Mouse (Mus musculus) midbrain, embryonic 11.5 days (tissue): ENCODE results near the gene Slc25a40. TPM values are rescaled to one million over a fixed set of nuclear protein-coding genes. Genes with fewer than 3 reads are reported as not detected.

Source experiments
- ATAC-seq: fragments of 200-750 bp; cut with Nextera tagmentation; 2 replicates; pipeline ENCODE4 v1.8.0; 2017; ENCODE audit warnings: moderate TSS enrichment, moderate library complexity; ENCODE audit not compliant: low FRiP score
- DNase-seq: peaks from one replicate; pipeline ENCODE4 v3.0.0; 2015; ENCODE audit warnings: low spot score; ENCODE audit errors: missing footprints
- H3K27ac ChIP-seq: fragments of 300-500 bp; sonication (generic); 2 replicates; pipeline ENCODE4 v1.5.1; 2014; ENCODE audit warnings: low read depth, low read length
- H3K27me3 ChIP-seq: fragments of 300-500 bp; sonication (generic); 2 replicates; pipeline ENCODE4 v1.6.1; 2014; ENCODE audit warnings: mild to moderate bottlenecking, low read length, moderate library complexity, mixed read lengths; ENCODE audit not compliant: control insufficient read depth, insufficient read depth
- H3K36me3 ChIP-seq: fragments of 300-500 bp; sonication (generic); 2 replicates; pipeline ENCODE4 v1.6.1; 2014; ENCODE audit warnings: mild to moderate bottlenecking, low read length, moderate library complexity, mixed read lengths; ENCODE audit not compliant: control insufficient read depth, insufficient read depth
- H3K4me1 ChIP-seq: fragments of 300-500 bp; sonication (generic); 2 replicates; pipeline ENCODE4 v1.6.1; 2014; ENCODE audit warnings: low read length; ENCODE audit not compliant: control insufficient read depth, insufficient read depth
- H3K4me2 ChIP-seq: fragments of 300-500 bp; sonication (generic); 2 replicates; pipeline ENCODE4 v1.6.1; 2014; ENCODE audit warnings: mild to moderate bottlenecking, moderate library complexity
- H3K4me3 ChIP-seq: fragments of 300-500 bp; sonication (generic); 2 replicates; pipeline ENCODE4 v1.5.1; 2014; ENCODE audit warnings: low read depth, low read length
- H3K9ac ChIP-seq: fragments of 300-500 bp; sonication (generic); 2 replicates; pipeline ENCODE4 v1.6.1; 2014; ENCODE audit warnings: low read length
- H3K9me3 ChIP-seq: fragments of 300-500 bp; sonication (generic); 2 replicates; pipeline ENCODE4 v1.6.1; 2016; ENCODE audit warnings: low read length; ENCODE audit not compliant: control insufficient read depth
- WGBS: fragments of 180-500 bp; shearing (Covaris S2); extraction: QIAGEN DNeasy Blood & Tissue Kit; methylation state at CpG from one replicate; pipeline ENCODE4 v1.1.7; 2014; 5-methylcytosine and 5-hydroxymethylcytosine counted together
- polyA plus RNA-seq: library from polyadenylated mRNA; unstranded; fragments of >200 nt; fragmentation: Nextera tagmentation; extraction: Ambion mirVana; gene quantifications from 2 replicates; pipeline ENCODE4 v1.2.1, GENCODE M21; 2014

Gene Slc25a40
- polyA plus RNA-seq, result 7.9 and 10.3 TPM in 2 replicates

DNA sequence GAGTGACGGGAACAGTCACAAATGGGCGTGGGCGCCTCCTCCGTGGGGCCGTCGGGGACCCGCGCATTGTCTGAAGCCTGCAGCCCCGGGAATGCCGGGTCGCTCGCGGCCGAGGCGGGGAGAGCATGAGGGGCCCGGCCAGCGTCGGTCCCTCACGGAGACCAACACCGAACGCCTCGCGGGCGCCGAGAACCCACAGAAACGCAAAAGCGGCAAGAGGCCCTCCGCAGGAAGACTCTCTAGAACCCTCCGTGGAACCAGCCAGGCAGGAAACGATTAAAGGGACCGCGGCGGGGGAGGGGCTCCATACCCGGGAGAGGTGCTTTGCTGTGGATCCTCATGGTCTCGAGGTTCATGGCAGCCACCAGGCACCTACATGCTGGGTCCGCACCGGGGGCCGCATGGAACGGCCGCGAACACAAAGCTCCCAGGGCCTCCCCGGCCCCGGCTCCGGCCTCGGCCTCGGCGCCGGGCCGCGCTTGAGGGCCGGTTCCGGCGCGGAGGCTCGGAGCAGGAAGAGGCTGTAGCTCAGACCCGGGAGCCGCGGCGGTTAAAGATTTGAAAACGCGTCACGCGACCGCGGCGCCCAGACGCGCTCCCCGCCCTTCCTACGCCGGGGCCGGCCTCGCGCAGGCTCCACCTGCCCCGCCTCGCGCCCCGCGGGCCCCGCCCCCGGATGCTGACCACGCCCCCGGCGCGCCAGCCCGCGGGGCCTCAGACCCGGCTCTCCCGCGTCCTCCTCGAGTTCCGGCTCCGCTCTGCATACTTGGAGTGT lies at the start of gene Slc25a40, which contains the start of gene Dbf4:
Slc25a40 (plus strand) TSS at position 694 of the 775 bp plus-strand sequence.
Dbf4 (minus strand) TSS at position 560 of the 775 bp plus-strand sequence.
- Histone ChIP-seq H3K9me3 (no peaks in the 10 kb centered on the region), H3K27me3 (no peaks in the 10 kb centered on the region), H3K4me2 (peak within 1 kb of the TSS; percentile 62), H3K27ac (peak within 1 kb of the TSS; percentile 45), H3K4me1 (no peaks in the 10 kb centered on the region; the same call in 1 of the 2 replicates), H3K9ac (peak within 1 kb of the TSS; percentile 96), H3K4me3 (peak within 1 kb of the TSS; percentile 77), H3K36me3 (peaks cover 2% of the 10 kb centered on the region; the same call in 1 of the 2 replicates)
- ATAC-seq (peak; percentile 97), DNase-seq (peak; percentile 99)
- WGBS, result under 1% methylated on average over 79 of the region's 93 CpGs

DNA sequence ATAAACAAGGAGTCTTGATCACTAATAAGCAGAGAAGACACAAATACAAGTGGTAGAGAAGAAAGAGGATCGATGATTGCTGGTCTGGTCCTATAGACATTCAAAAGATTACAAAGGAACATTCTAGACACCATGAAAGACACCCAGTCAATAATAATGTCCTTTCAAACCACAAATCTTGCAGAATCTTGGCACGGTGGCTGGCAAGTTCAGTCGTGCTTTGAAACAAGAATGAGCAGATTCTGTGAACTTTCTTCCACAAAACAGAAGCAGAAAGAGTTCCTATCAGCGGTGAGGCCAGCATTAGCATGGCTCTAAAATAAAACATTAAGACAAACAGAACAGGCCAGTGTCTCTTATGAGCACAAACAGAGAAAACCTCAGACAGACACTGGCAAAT lies 49.2 kb upstream of the Slc25a40 start:
- H3K4me3 ChIP-seq, result no peak overlapping the region
- DNase-seq (peak; percentile 47), ATAC-seq (no peak)

DNA sequence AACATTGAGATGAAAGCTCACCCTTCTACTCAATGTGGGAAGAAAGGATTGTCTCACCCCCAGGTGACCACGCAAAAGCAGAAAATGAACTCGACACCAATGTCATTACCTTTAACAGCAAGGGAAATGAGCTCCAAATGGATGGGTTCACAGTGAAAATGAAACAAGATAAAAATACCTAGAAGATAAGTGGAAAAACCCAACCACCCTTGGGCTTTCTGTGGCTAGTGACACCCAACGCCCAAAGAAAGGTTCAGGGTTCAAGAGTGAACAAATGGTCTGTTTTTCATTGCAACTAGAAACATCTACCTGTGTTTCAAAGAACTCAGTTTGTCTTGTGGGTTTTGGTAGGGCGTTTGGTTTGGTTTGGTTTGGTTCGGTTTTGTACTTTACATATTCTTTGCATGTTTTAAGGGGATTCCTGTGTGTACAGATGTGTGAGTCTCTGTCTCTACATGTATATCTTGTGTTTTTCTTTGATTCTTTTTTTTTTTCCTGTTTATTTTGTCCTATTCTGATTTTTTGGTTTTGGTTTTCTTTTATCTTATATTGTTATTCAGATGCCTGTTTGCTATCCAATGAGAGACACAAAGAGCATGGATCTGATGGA lies 48.2 kb upstream of the Slc25a40 start:
- no peak overlapping the region for H3K27ac ChIP-seq
- no peaks in the 10 kb centered on the region for H3K36me3 ChIP-seq
- no peak overlapping the region for H3K9ac ChIP-seq
- H3K27me3 ChIP-seq, result no peaks in the 10 kb centered on the region
- no peak overlapping the region for H3K4me3 ChIP-seq
- H3K4me2 ChIP-seq, result no peak overlapping the region
- peak; percentile 56 for DNase-seq
- WGBS, result 92% methylated on average over 5 of the region's 5 CpGs
- no peaks in the 10 kb centered on the region for H3K4me1 ChIP-seq
- ATAC-seq, result no peak
- no peaks in the 10 kb centered on the region for H3K9me3 ChIP-seq

More for the DNA sequence above, 49.2 kb upstream of the Slc25a40 start:
- WGBS, result 84% methylated on average over 4 of the region's 4 CpGs
- H3K27me3 ChIP-seq, result no peaks in the 10 kb centered on the region
- H3K9me3 ChIP-seq, result no peaks in the 10 kb centered on the region
- no peak overlapping the region for H3K9ac ChIP-seq
- H3K27ac ChIP-seq, result no peak overlapping the region
- H3K4me2 ChIP-seq, result no peak overlapping the region
- no peaks in the 10 kb centered on the region for H3K36me3 ChIP-seq
- no peaks in the 10 kb centered on the region for H3K4me1 ChIP-seq

DNA sequence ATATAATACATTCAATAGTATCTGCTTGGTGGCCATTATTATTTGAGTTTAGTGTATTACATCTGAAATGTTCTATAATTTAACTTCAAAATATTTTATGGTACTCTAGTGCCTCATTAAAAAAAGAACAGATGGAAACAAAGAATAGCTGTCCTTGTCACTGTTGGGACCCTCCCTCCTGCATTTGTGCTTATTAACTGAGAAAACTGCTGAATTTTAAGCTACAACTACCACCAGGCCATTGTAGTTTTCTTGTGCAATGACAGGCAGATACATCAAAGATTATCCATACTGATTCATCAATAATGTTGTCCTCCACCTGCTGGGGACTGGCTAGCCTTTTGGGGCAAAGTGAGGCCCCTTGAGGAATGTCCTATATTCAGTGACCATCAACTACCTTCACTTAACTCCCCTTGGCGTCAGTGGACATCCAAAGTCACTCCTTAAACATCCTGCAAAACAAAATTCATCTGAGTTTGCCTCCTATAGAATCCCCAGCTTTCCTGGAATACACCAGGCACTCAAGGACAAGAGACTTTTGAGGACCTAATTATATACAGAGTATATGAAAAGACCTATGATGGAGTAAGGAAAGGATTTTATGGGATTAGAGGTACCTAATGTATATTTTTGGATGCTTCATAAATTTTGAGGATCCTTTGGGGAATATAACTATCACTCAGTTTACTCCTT lies 28.6 kb upstream of the Slc25a40 start:
- ATAC-seq (no peak), DNase-seq (peak; percentile 74)
- no peak overlapping the region for H3K27ac ChIP-seq
- peaks cover 9% of the 10 kb centered on the region for H3K36me3 ChIP-seq
- no peak overlapping the region for H3K9ac ChIP-seq
- no peak overlapping the region for H3K4me3 ChIP-seq
- H3K9me3 ChIP-seq, result no peaks in the 10 kb centered on the region
- no peaks in the 10 kb centered on the region for H3K4me1 ChIP-seq
- WGBS, result 84% methylated on average over 1 of the region's 1 CpGs
- H3K27me3 ChIP-seq, result no peaks in the 10 kb centered on the region
- H3K4me2 ChIP-seq, result no peak overlapping the region

DNA sequence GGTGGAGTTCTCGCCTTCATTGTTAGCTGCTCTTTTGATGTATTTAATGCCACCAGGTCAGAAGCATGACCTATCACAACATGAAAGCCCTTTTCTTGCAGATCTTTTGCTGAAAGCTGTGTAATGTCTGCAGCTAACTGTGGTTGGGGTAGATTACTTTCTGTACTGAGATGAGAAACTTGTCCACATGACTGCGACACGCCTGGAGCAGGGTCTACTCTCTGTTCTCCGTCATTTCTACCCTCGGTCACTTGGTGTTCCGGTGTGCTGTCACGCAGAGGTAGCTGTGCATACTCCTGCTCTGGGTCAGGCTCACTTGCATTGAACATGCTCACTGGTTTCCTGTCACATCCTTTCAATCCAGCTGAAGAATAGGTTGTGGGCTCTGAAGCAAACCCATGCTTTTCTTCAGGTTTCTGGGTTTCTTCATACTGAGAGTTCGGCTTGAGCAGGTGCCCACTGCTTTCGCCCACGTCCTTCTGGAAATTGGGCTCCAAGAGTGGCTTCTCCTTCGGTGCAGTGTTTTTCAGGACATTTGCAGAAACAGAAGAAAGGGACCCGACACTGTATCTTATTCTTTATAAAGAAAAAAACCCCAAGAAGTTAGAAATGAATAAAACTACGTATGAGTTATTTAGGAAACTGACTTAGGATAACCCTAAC lies 24.9 kb upstream of the Slc25a40 start:
- Histone ChIP-seq H3K4me1 (no peaks in the 10 kb centered on the region), H3K9me3 (no peaks in the 10 kb centered on the region), H3K9ac (no peak overlapping the region), H3K36me3 (peaks cover 11% of the 10 kb centered on the region), H3K4me3 (no peak overlapping the region), H3K27ac (no peak overlapping the region), H3K4me2 (no peak overlapping the region), H3K27me3 (no peaks in the 10 kb centered on the region)
- DNase-seq (no peak), ATAC-seq (no peak)
- 93% methylated on average over 13 of the region's 13 CpGs for WGBS

DNA sequence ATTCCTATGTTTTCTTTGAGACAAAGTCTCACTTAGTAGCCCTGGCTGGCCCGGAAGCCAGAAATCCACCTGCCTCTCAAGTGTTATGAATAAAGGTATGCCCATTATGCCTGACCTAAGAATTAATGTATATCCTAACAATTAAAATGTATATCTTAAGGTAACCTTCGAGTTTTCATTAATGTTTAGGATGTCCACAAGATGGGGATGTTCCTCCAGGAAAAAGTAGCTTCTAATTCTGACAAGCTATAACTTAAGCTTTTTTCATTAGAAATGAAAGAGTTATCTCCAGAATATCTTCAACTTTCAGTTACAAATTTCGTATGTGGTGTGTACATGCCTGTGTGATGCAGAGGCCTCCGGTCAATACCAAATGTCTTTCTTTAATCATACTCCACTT lies 13.9 kb upstream of the Slc25a40 start:
- 94% methylated on average over 4 of the region's 4 CpGs for WGBS
- H3K4me2 ChIP-seq, result no peak overlapping the region
- H3K27me3 ChIP-seq, result no peaks in the 10 kb centered on the region
- no peak overlapping the region for H3K27ac ChIP-seq
- no peak overlapping the region for H3K4me3 ChIP-seq
- peaks cover 10% of the 10 kb centered on the region for H3K36me3 ChIP-seq
- no peaks in the 10 kb centered on the region for H3K4me1 ChIP-seq
- DNase-seq, result no peak
- H3K9me3 ChIP-seq, result no peaks in the 10 kb centered on the region
- no peak overlapping the region for H3K9ac ChIP-seq
- ATAC-seq, result no peak

DNA sequence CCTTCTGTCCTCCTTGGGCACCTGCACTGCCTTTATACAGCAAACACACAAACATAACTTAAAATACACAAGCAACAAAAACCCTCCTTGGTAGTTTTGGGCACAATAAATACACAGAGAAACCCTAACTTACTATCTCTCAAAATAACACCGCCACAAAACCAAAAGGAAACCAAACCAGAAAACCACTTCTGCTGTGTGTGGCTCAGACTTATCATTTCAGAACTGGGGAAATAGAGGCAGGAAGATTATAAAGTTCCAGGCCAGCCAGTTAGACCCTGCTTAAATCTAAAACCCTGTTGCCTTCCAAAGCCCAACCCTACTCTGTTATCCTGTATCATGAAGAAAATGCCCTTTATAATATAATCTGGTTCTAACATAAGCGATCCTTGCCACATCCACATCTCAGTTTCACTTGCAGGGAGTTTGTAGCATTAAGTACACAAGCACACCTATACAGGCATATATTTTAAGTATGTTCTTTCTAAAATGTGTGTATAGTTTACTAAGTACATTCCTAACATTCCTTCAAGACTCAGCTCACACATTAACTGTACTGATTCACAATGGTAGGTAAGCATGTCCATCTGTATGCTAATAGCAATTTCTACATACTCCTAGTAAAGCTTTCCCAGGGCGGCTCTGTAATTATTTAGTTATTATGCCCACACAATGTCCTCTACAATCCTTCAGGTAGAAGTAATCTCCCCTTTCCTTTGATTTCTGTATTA lies 5.8 kb upstream of the Slc25a40 start:
- no peak overlapping the region for H3K27ac ChIP-seq
- no peaks in the 10 kb centered on the region for H3K4me1 ChIP-seq
- peaks cover 4% of the 10 kb centered on the region; the same call in 1 of the 2 replicates for H3K36me3 ChIP-seq
- no peak overlapping the region for H3K9ac ChIP-seq
- no peaks in the 10 kb centered on the region for H3K27me3 ChIP-seq
- DNase-seq (peak; percentile 62), ATAC-seq (no peak)
- no peak overlapping the region for H3K4me3 ChIP-seq
- 91% methylated on average over 3 of the region's 3 CpGs for WGBS
- H3K4me2 ChIP-seq, result no peak overlapping the region
- no peaks in the 10 kb centered on the region for H3K9me3 ChIP-seq

DNA sequence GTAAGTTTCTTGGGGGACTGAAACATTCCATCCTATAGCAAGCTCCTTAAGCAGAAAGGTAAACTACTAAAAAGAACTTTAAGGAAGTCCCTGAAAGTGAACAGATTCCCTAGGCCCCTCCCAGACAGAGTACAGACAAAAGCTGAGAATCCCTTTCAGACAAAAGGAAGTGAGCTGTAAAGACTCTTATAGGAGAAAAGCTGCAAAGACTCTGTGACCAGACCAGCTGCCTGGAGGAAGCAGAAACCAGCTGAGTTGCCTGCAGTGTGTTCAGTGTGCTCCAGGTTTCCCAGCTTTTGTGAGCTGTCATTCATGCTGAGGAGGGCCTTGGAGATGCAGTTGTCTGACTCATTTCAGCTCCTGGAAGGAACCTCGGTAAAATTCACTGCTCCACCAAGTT lies 5.2 kb upstream of the Slc25a40 start:
- DNase-seq, result peak; percentile 81
- Histone ChIP-seq H3K36me3 (peaks cover 3% of the 10 kb centered on the region; the same call in 1 of the 2 replicates), H3K4me1 (no peaks in the 10 kb centered on the region), H3K9ac (no peak overlapping the region), H3K9me3 (no peaks in the 10 kb centered on the region), H3K27me3 (no peaks in the 10 kb centered on the region), H3K4me3 (no peak overlapping the region), H3K27ac (no peak overlapping the region), H3K4me2 (no peak overlapping the region)
- no peak for ATAC-seq
- WGBS, result 31% methylated on average over 1 of the region's 1 CpGs
